Mouse (Mus musculus) hindbrain, postnatal 0 days (tissue): Measurements from ENCODE around the gene Treml2. TPM values are rescaled to one million over a fixed set of nuclear protein-coding genes. Genes with fewer than 3 reads are reported as not detected.
"Not testable (repeated sequence)": the region's sequence is repeated elsewhere in the genome, so short reads cannot be mapped to it uniquely, and the experiment has no call there.

ENCODE experiments used
- ATAC-seq: fragments of 200-750 bp; cut with Nextera tagmentation; 2 replicates; pipeline ENCODE4 v1.8.0; 2017; ENCODE audit warnings: mild to moderate bottlenecking, moderate TSS enrichment, moderate library complexity
- DNase-seq: peaks from one replicate; pipeline ENCODE4 v3.0.0-alpha.2; 2015; ENCODE audit warnings: low spot score
- H3K27ac ChIP-seq: fragments of 300-500 bp; sonication (generic); 2 replicates; pipeline ENCODE4 v1.5.1; 2014; ENCODE audit warnings: mild to moderate bottlenecking
- H3K27me3 ChIP-seq: fragments of 300-500 bp; sonication (generic); 2 replicates; pipeline ENCODE4 v1.6.1; 2014; ENCODE audit warnings: low read length, mixed read lengths; ENCODE audit not compliant: insufficient read depth
- H3K36me3 ChIP-seq: fragments of 300-500 bp; sonication (generic); 2 replicates; pipeline ENCODE4 v1.6.1; 2014; ENCODE audit warnings: low read length, mixed read lengths; ENCODE audit not compliant: insufficient read depth
- H3K4me1 ChIP-seq: fragments of 300-500 bp; sonication (generic); 2 replicates; pipeline ENCODE4 v1.6.1; 2014; ENCODE audit warnings: antibody characterized with exemption, low read length, mixed read lengths; ENCODE audit not compliant: insufficient read depth
- H3K4me2 ChIP-seq: fragments of 300-500 bp; sonication (generic); 2 replicates; pipeline ENCODE4 v1.6.1; 2014; ENCODE audit warnings: low read depth, mild to moderate bottlenecking, low read length, moderate library complexity, mixed read lengths
- H3K4me3 ChIP-seq: fragments of 300-500 bp; sonication (generic); 2 replicates; pipeline ENCODE4 v1.5.1; 2014; ENCODE audit warnings: low read length
- H3K9ac ChIP-seq: fragments of 300-500 bp; sonication (generic); replicated peaks from 2 replicates; pipeline ENCODE4 v1.6.1; 2014; ENCODE audit warnings: mild to moderate bottlenecking, low read length, moderate library complexity, mixed read lengths
- H3K9me3 ChIP-seq: fragments of 300-500 bp; sonication (generic); 2 replicates; pipeline ENCODE4 v1.6.1; 2016; ENCODE audit warnings: low read length, mixed read lengths
- CTCF ChIP-seq: IDR thresholded peaks from 2 replicates; pipeline ENCODE4 v1.5.1; 2016; ENCODE audit warnings: antibody characterized with exemption, control low read depth, low read depth
- WGBS: fragments of 180-500 bp; shearing (Covaris S2); extraction: QIAGEN DNeasy Blood & Tissue Kit; methylation state at CpG from one replicate; pipeline ENCODE4 v1.1.7; 2014; 5-methylcytosine and 5-hydroxymethylcytosine counted together
- polyA plus RNA-seq: library from polyadenylated mRNA; unstranded; fragments of >200 nt; fragmentation: Nextera tagmentation; extraction: Ambion mirVana; gene quantifications from 2 replicates; pipeline ENCODE4 v1.2.1, GENCODE M21; 2015
- total RNA-seq: library from RNA; depleted of rRNA; stranded (reverse); fragments of >200 nt; gene quantifications from 2 replicates; pipeline ENCODE4 v1.2.3, GENCODE M21; 2014

Treml2 gene
- total and polyA plus RNA-seq, 2 experiments from 2014 or later = 0.09 to 1.8 TPM

- no peak for TF ChIP-seq CTCF
- Histone ChIP-seq H3K9me3 (no peaks in the 10 kb centered on the region), H3K9ac (no peak overlapping the region), H3K27ac (no peak overlapping the region), H3K4me1 (no peaks in the 10 kb centered on the region), H3K27me3 (no peaks in the 10 kb centered on the region), H3K36me3 (no peaks in the 10 kb centered on the region), H3K4me3 (no peak overlapping the region), H3K4me2 (no peak overlapping the region)
- DNase-seq = no peak
- ATAC-seq = no peak
- 88% methylated on average over 4 of the region's 4 CpGs for WGBS
These were observed 46.5 kb downstream of the Treml2 start for GRCm38 (mm10) chr17:48345824-48346223.

- H3K4me3 ChIP-seq = no peak within 1 kb of the TSS
- WGBS = 80% methylated on average over 5 of the region's 5 CpGs
- no peaks in the 10 kb centered on the region for H3K4me1 ChIP-seq
- ATAC-seq = no peak
- H3K36me3 ChIP-seq = no peaks in the 10 kb centered on the region
- no peaks in the 10 kb centered on the region for H3K9me3 ChIP-seq
- H3K9ac ChIP-seq = no peak within 1 kb of the TSS
- H3K27ac ChIP-seq = no peak within 1 kb of the TSS
- H3K27me3 ChIP-seq = no peaks in the 10 kb centered on the region
- no peak for DNase-seq
- TF ChIP-seq CTCF = no peak
- H3K4me2 ChIP-seq = no peak within 1 kb of the TSS
These were observed 46.9 kb downstream of the Treml2 start, which contains the start of gene Trem2 for GRCm38 (mm10) chr17:48346231-48346630. Gene Trem2 (plus strand): TSS chr17:48346401.

GRCm38 (mm10) chr17:48346834-48347233 lies 47.5 kb downstream of the Treml2 start:
- Histone ChIP-seq H3K9me3 (no peaks in the 10 kb centered on the region), H3K9ac (no peak overlapping the region), H3K4me3 (no peak overlapping the region), H3K4me2 (no peak overlapping the region), H3K4me1 (no peaks in the 10 kb centered on the region), H3K27me3 (no peaks in the 10 kb centered on the region), H3K36me3 (no peaks in the 10 kb centered on the region), H3K27ac (no peak overlapping the region)
- WGBS = 67% methylated on average over 4 of the region's 4 CpGs
- ATAC-seq = no peak
- TF ChIP-seq CTCF = no peak
- DNase-seq = no peak

GRCm38 (mm10) chr17:48347287-48347686 lies 48.0 kb downstream of the Treml2 start:
- 78% methylated on average over 2 of the region's 2 CpGs for WGBS
- Histone ChIP-seq H3K9ac (no peak overlapping the region), H3K36me3 (no peaks in the 10 kb centered on the region), H3K4me2 (no peak overlapping the region), H3K9me3 (no peaks in the 10 kb centered on the region), H3K27me3 (no peaks in the 10 kb centered on the region), H3K27ac (no peak overlapping the region), H3K4me3 (no peak overlapping the region), H3K4me1 (no peaks in the 10 kb centered on the region)
- no peak for ATAC-seq
- no peak for TF ChIP-seq CTCF
- no peak for DNase-seq

- TF ChIP-seq CTCF = no peak
- no peak for DNase-seq
- no peak for ATAC-seq
- Histone ChIP-seq H3K4me3 (no peak overlapping the region), H3K4me2 (no peak overlapping the region), H3K36me3 (no peaks in the 10 kb centered on the region), H3K9me3 (no peaks in the 10 kb centered on the region), H3K27ac (no peak overlapping the region), H3K4me1 (no peaks in the 10 kb centered on the region), H3K27me3 (no peaks in the 10 kb centered on the region), H3K9ac (no peak overlapping the region)
- 72% methylated on average over 5 of the region's 5 CpGs for WGBS
These were observed 51.4 kb downstream of the Treml2 start for GRCm38 (mm10) chr17:48350681-48351193.

GRCm38 (mm10) chr17:48352976-48353375 lies 53.7 kb downstream of the Treml2 start:
- not testable (repeated sequence) for H3K36me3 ChIP-seq, H3K27ac ChIP-seq, DNase-seq, H3K4me2 ChIP-seq, H3K27me3 ChIP-seq, ATAC-seq, H3K4me3 ChIP-seq, H3K9me3 ChIP-seq, H3K4me1 ChIP-seq, H3K9ac ChIP-seq
- WGBS = 52% methylated on average over 7 of the region's 7 CpGs

GRCm38 (mm10) chr17:48355822-48356221 lies 56.5 kb downstream of the Treml2 start:
- ATAC-seq (no peak), DNase-seq (no peak)
- no peak for TF ChIP-seq CTCF
- Histone ChIP-seq H3K4me3 (no peak overlapping the region), H3K9me3 (no peaks in the 10 kb centered on the region), H3K27me3 (no peaks in the 10 kb centered on the region), H3K36me3 (no peaks in the 10 kb centered on the region), H3K9ac (no peak overlapping the region), H3K27ac (no peak overlapping the region), H3K4me1 (no peaks in the 10 kb centered on the region), H3K4me2 (no peak overlapping the region)
- 90% methylated on average over 3 of the region's 3 CpGs for WGBS
